ENCODE assay signal across 10 mouse cellular contexts in genomic region chr6:128121691-128122090, GRCm38 (mm10). TPM values are rescaled to one million over a fixed set of nuclear protein-coding genes. Genes with fewer than 3 reads are reported as not detected.
DNase-seq lines count a peak whose midpoint lies in the region; ATAC-seq and TF ChIP-seq lines count a peak whose summit lies in the region.
"Had no signal": no experiment of that assay in that cellular context is flagged by ENCODE, and none has a peak within 500 bp of the region (broad histone marks: within the 10 kb centered on the region; RNA-seq: fewer than 3 reads in every experiment).

No protein-coding gene starts in this region.

- no peak overlapping the region for H3K4me3 ChIP-seq in layer of hippocampus, adult 2 months
- H3K4me3 ChIP-seq in heart, embryonic 15.5 days: no peak overlapping the region

- ATAC-seq in heart, embryonic 15.5 days (replicated peaks; ENCODE audit: insufficient number of reproducible peaks, insufficient read depth, low FRiP score, low read depth): no peak
- ATAC-seq: hindbrain, embryonic 16.5 days had no signal

- no peaks in the 10 kb centered on the region for H3K9me3 ChIP-seq in heart, embryonic 15.5 days (replicated peaks)

- H3K27ac ChIP-seq in layer of hippocampus, adult 2 months: peak overlapping the region; percentile 85
- peak overlapping the region; percentile 85 for H3K27ac ChIP-seq in heart, embryonic 15.5 days
- H3K27ac ChIP-seq: macrophage had no signal

- H3K9ac ChIP-seq in heart, embryonic 15.5 days: no peak overlapping the region

- DNase-seq in layer of hippocampus, adult 2 months (ENCODE audit: low spot score in 2 of 2): peak in 1 of 2 experiments; percentile 50
- no peak for DNase-seq in layer of hippocampus, postnatal 25 days (ENCODE audit: extremely low spot score in 1 of 2, low spot score in 1 of 2)
- peak; percentile 91 for DNase-seq in fibroblast of lung, adult 2 months (ENCODE audit: low read depth)
- peak; percentile 91 for DNase-seq in lung, postnatal 36 days
- DNase-seq in ovary, postnatal 36 days (ENCODE audit: low spot score): no peak
- DNase-seq in layer of hippocampus, adult 9-11 months: no peak
- DNase-seq: right cerebral cortex, adult 18-20 months had no signal

- no peak overlapping the region for H3K4me2 ChIP-seq in heart, embryonic 15.5 days

- 82% methylated on average over 5 of the region's 5 CpGs for WGBS in heart, embryonic 15.5 days

- no peaks in the 10 kb centered on the region for H3K27me3 ChIP-seq in heart, embryonic 15.5 days

- TF ChIP-seq CTCF in layer of hippocampus, adult 2 months (conservative IDR thresholded peaks at IDR 0.05): no peak

- H3K36me3 ChIP-seq in heart, embryonic 15.5 days: no peaks in the 10 kb centered on the region

- peaks cover 54% of the 10 kb centered on the region for H3K4me1 ChIP-seq in heart, embryonic 15.5 days (replicated peaks)

RNA-seq across cellular contexts. Expression of gene Tspan9, which starts 21.7 kb away (rescaled TPM):
- 10 to 100 TPM; 42.2 to 45.6 TPM for total RNA-seq in layer of hippocampus, adult 2 months (2021)
- total RNA-seq in layer of hippocampus, postnatal 25 days (2021): 10 to 100 TPM; 53.6 to 64.0 TPM
- polyA plus RNA-seq in heart, embryonic 15.5 days (2015; fragmentation: Nextera tagmentation; extraction: Ambion mirVana): 134 and 142 TPM in 2 replicates

Comparison
In these comparisons a context has a peak if more than half of its experiments do, and no peak if none do; other contexts are left out.
1. DNase-seq: peak in fibroblast of lung, adult 2 months (single experiment) and lung, postnatal 36 days (single experiment); none in layer of hippocampus, postnatal 25 days (0 of 2), ovary, postnatal 36 days (single experiment) and layer of hippocampus, adult 9-11 months (single experiment).